Mouse (Mus musculus) lung, embryonic 14.5 days (tissue): ENCODE results near the gene Pip5k1b. TPM values are rescaled to one million over a fixed set of nuclear protein-coding genes. Genes with fewer than 3 reads are reported as not detected.

Experiments used
- ATAC-seq: fragments of 200-750 bp; cut with Nextera tagmentation; 2 replicates; pipeline ENCODE4 v1.8.0; 2017; ENCODE audit warnings: mild to moderate bottlenecking, moderate TSS enrichment, moderate library complexity; ENCODE audit not compliant: insufficient read depth
- DNase-seq: peaks from one replicate; pipeline ENCODE4 v3.0.0-alpha.2; 2015
- H3K27ac ChIP-seq: fragments of 300-500 bp; sonication (generic); 2 replicates; pipeline ENCODE4 v1.5.1; 2014; ENCODE audit warnings: low read depth, mild to moderate bottlenecking, moderate library complexity
- H3K27me3 ChIP-seq: fragments of 300-500 bp; sonication (generic); 2 replicates; pipeline ENCODE4 v1.6.1; 2014; ENCODE audit warnings: low read length, control low read depth; ENCODE audit not compliant: insufficient read depth
- H3K36me3 ChIP-seq: fragments of 300-500 bp; sonication (generic); 2 replicates; pipeline ENCODE4 v1.6.1; 2014; ENCODE audit warnings: control low read depth; ENCODE audit not compliant: insufficient read depth
- H3K4me1 ChIP-seq: fragments of 300-500 bp; sonication (generic); 2 replicates; pipeline ENCODE4 v1.6.1; 2014; ENCODE audit warnings: antibody characterized with exemption, control low read depth; ENCODE audit not compliant: insufficient read depth
- H3K4me2 ChIP-seq: fragments of 300-500 bp; sonication (generic); 2 replicates; pipeline ENCODE4 v1.6.1; 2014; ENCODE audit warnings: mild to moderate bottlenecking
- H3K4me3 ChIP-seq: fragments of 300-500 bp; sonication (generic); 2 replicates; pipeline ENCODE4 v1.5.1; 2014; ENCODE audit warnings: low read depth, low read length
- H3K9ac ChIP-seq: fragments of 300-500 bp; sonication (generic); 2 replicates; pipeline ENCODE4 v1.6.1; 2014
- H3K9me3 ChIP-seq: fragments of 300-500 bp; sonication (generic); 2 replicates; pipeline ENCODE4 v1.6.1; 2016; ENCODE audit warnings: low read depth, low read length, control low read depth
- CTCF ChIP-seq: IDR thresholded peaks from 2 replicates; pipeline ENCODE4 v1.5.1; 2016; ENCODE audit warnings: antibody characterized with exemption, low read depth
- whole genome bisulfite sequencing: fragments of 180-500 bp; shearing (Covaris S2); extraction: QIAGEN DNeasy Blood & Tissue Kit; methylation state at CpG from one replicate; pipeline ENCODE4 v1.1.7; 2014; 5-methylcytosine and 5-hydroxymethylcytosine counted together
- polyA plus RNA-seq: library from polyadenylated mRNA; unstranded; fragments of >200 nt; fragmentation: Nextera tagmentation; extraction: Ambion mirVana; gene quantifications from 2 replicates; pipeline ENCODE4 v1.2.1, GENCODE M21; 2014

The Pip5k1b gene
- 2.3 and 2.6 TPM in 2 replicates for polyA plus RNA-seq

DNA sequence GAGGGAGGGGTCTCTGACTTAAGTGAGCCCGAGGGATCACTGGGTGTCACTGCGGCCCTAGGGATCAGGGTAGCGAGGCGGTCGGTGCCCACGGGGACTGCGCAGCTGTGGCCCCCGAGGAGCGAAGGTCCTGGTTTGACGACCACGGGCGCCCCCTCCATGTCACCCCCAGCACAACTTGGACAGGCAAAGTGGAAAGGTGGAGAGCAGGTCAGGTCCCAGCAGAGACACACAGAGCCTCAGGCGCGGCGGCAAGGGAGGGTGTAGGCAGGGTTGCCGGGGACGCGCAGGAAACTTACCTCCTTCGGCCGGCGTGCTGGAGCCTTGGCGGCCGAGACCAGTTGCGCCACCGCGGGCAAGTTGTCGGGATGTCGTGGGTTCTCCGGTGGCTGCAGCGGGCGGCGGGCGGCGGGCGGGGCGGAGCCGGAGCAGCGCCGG lies at the start of gene Pip5k1b:
Gene Pip5k1b, minus strand, starts transcription at position 407 of the 438 bp plus-strand sequence.
- under 1% methylated on average over 30 of the region's 39 CpGs for WGBS
- Histone ChIP-seq H3K4me1 (peaks cover 7% of the 10 kb centered on the region; the same call in 1 of the 2 replicates), H3K27ac (peak within 1 kb of the TSS; percentile 72)

GRCm38 (mm10) chr19:24604105-24604504 lies 48.4 kb upstream of the Pip5k1b start:
- TF ChIP-seq CTCF, result no peak
- no peak overlapping the region for H3K4me3 ChIP-seq
- H3K36me3 ChIP-seq, result no peaks in the 10 kb centered on the region
- no peaks in the 10 kb centered on the region for H3K27me3 ChIP-seq
- ATAC-seq, result no peak
- H3K9me3 ChIP-seq, result no peaks in the 10 kb centered on the region
- no peak overlapping the region for H3K27ac ChIP-seq
- 73% methylated on average over 4 of the region's 4 CpGs for WGBS
- H3K4me1 ChIP-seq, result no peaks in the 10 kb centered on the region
- no peak overlapping the region for H3K4me2 ChIP-seq
- no peak for DNase-seq
- no peak overlapping the region for H3K9ac ChIP-seq

More for the DNA sequence above, at the start of gene Pip5k1b:
- Histone ChIP-seq H3K4me3 (peak within 1 kb of the TSS; percentile 80), H3K9ac (peak within 1 kb of the TSS; percentile 68), H3K9me3 (no peaks in the 10 kb centered on the region), H3K27me3 (peaks cover 26% of the 10 kb centered on the region), H3K36me3 (no peaks in the 10 kb centered on the region), H3K4me2 (peak within 1 kb of the TSS; percentile 89)
- peak; percentile 55 for TF ChIP-seq CTCF
- peak; percentile 56 for ATAC-seq
- DNase-seq, result peak; percentile 64

GRCm38 (mm10) chr19:24603431-24603830 lies 47.8 kb upstream of the Pip5k1b start:
- H3K4me3 ChIP-seq, result no peak overlapping the region
- DNase-seq (no peak), ATAC-seq (no peak)
- no peak overlapping the region for H3K9ac ChIP-seq
- no peaks in the 10 kb centered on the region for H3K36me3 ChIP-seq
- no peak overlapping the region for H3K27ac ChIP-seq
- H3K9me3 ChIP-seq, result no peaks in the 10 kb centered on the region
- WGBS, result 73% methylated on average over 4 of the region's 4 CpGs
- no peaks in the 10 kb centered on the region for H3K27me3 ChIP-seq
- H3K4me2 ChIP-seq, result no peak overlapping the region
- H3K4me1 ChIP-seq, result no peaks in the 10 kb centered on the region
- no peak for TF ChIP-seq CTCF

DNA sequence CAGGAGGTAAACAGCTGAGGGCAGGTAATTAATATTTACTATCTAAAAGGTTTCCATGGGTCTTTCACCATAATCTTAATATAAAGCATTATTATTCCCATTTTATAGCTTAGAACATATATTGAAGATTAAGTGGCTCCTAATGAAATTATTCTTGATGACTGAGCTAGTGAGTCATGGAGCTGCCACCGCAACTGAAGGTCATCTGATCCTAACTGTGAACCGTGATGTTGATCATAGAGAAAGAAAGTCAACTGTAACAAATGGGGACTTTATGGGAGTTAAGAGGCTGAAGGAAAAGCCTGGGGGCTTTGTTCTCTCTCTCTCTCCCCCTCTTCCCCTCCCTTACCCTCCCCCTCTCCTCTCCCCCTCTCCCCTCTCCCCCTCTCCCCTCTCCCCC lies 31.1 kb upstream of the Pip5k1b start:
- H3K27ac ChIP-seq, result no peak overlapping the region
- no peaks in the 10 kb centered on the region for H3K27me3 ChIP-seq
- H3K36me3 ChIP-seq, result no peaks in the 10 kb centered on the region
- H3K9me3 ChIP-seq, result no peaks in the 10 kb centered on the region
- DNase-seq (no peak), ATAC-seq (no peak)
- no peak for TF ChIP-seq CTCF
- H3K4me2 ChIP-seq, result no peak overlapping the region
- H3K9ac ChIP-seq, result no peak overlapping the region
- 38% methylated on average over 2 of the region's 2 CpGs for WGBS
- H3K4me1 ChIP-seq, result no peaks in the 10 kb centered on the region
- H3K4me3 ChIP-seq, result no peak overlapping the region

- Histone ChIP-seq H3K4me3 (no peak overlapping the region), H3K4me2 (no peak overlapping the region), H3K9ac (no peak overlapping the region), H3K27me3 (no peaks in the 10 kb centered on the region), H3K36me3 (no peaks in the 10 kb centered on the region), H3K9me3 (no peaks in the 10 kb centered on the region), H3K4me1 (no peaks in the 10 kb centered on the region), H3K27ac (no peak overlapping the region)
- DNase-seq, result no peak
- 89% methylated on average over 5 of the region's 5 CpGs for WGBS
- no peak for ATAC-seq
- TF ChIP-seq CTCF, result no peak
These were observed 29.5 kb upstream of the Pip5k1b start for GRCm38 (mm10) chr19:24585171-24585570.

DNA sequence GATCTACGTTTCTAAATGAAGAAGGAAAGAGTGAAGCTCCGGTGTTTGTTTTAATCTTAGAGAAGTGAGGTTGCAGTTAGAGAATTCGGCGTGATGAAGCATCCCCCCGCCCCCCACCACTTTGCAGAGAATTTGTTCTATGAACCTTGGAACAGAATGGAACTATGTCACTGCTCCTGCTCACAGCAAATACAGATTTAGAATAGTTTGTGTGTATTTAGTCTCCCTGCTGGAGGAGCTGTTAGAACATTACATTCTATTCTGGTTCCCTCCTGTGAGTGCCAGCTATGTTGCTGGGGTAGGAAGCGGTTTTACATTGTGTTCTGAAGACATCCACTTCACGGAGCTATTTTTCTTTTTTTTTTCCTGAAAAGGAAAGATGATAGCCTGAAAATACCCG lies 28.3 kb upstream of the Pip5k1b start:
- no peak for TF ChIP-seq CTCF
- Histone ChIP-seq H3K27me3 (no peaks in the 10 kb centered on the region), H3K4me2 (no peak overlapping the region), H3K4me3 (no peak overlapping the region), H3K27ac (no peak overlapping the region), H3K9ac (no peak overlapping the region), H3K4me1 (no peaks in the 10 kb centered on the region), H3K36me3 (no peaks in the 10 kb centered on the region), H3K9me3 (no peaks in the 10 kb centered on the region)
- ATAC-seq (no peak), DNase-seq (no peak)
- WGBS, result 75% methylated on average over 8 of the region's 8 CpGs

DNA sequence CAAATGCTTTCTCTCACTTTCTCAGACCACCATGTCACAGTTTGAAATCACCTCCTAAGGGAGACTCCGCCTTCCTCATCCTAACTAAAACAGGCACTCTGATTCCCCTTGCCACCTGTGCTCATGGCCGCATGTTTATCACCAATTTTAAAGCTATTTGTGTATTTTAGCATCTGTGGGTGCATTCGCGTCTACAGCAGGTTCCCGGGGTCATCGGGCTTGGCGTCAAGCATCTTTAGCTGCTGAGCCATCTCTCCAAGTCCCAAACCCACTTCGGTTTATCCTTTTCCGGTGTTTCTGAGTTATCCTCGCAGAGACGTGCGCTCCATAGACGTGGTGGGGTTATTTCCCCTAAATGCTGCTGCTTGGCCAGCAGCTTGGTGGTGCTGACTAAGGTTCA lies 20.5 kb upstream of the Pip5k1b start:
- no peak for DNase-seq
- Histone ChIP-seq H3K27ac (no peak overlapping the region), H3K9ac (no peak overlapping the region), H3K4me1 (no peaks in the 10 kb centered on the region), H3K4me2 (no peak overlapping the region), H3K27me3 (no peaks in the 10 kb centered on the region), H3K4me3 (no peak overlapping the region), H3K36me3 (no peaks in the 10 kb centered on the region), H3K9me3 (no peaks in the 10 kb centered on the region)
- ATAC-seq, result no peak
- 87% methylated on average over 13 of the region's 13 CpGs for WGBS
- TF ChIP-seq CTCF, result no peak
